Mouse (Mus musculus): ENCODE results near the gene Btbd11. TPM values are rescaled to one million over a fixed set of nuclear protein-coding genes. Genes with fewer than 3 reads are reported as not detected.

The Btbd11 gene
- polyA plus RNA-seq, 1 experiment from 2014 or later, result 10.0 TPM

DNA sequence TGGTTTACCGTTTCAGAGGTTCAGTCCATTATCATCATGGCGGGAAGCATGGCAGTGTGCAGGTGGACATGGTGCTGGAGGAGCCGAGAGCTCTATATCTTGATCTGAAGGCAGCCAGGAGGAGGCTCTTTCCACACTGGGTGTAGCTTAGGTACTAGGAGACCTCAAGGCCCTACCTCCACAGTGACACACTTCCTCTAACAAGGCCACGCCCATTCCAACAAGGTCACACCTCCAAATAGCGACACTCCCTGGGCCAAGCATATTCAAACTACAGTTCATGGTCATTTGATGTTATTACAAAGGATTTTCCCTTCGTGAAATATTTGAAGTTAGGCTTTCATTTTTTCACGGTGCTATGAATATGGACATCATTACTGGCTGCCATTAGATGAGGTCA is 3.6 kb upstream of the Btbd11 start:
- H3K4me3 ChIP-seq, result no peak overlapping the region
- H3K4me2 ChIP-seq (replicated peaks), result no peak overlapping the region
- H3K4me1 ChIP-seq, result peaks cover 18% of the 10 kb centered on the region
- no peak overlapping the region for H3K27ac ChIP-seq (replicated peaks)
- H3K9ac ChIP-seq (replicated peaks), result no peak overlapping the region
- no peak for ATAC-seq (ENCODE audit: low FRiP score, low read depth)
- 89% methylated on average over 7 of the region's 7 CpGs for WGBS
- H3K36me3 ChIP-seq, result no peaks in the 10 kb centered on the region
- no peaks in the 10 kb centered on the region for H3K9me3 ChIP-seq
- peaks cover 12% of the 10 kb centered on the region for H3K27me3 ChIP-seq

GRCm38 (mm10) chr10:85387219-85388070 is 831 bp downstream of the Btbd11 start:
- ATAC-seq (ENCODE audit: low FRiP score, low read depth), result peak; percentile 31
- no peaks in the 10 kb centered on the region for H3K9me3 ChIP-seq
- peak overlapping the region; percentile 100 for H3K4me2 ChIP-seq (replicated peaks)
- H3K27me3 ChIP-seq, result peaks cover 26% of the 10 kb centered on the region
- H3K36me3 ChIP-seq, result no peaks in the 10 kb centered on the region
- peak overlapping the region; percentile 69 for H3K4me3 ChIP-seq
- WGBS, result under 1% methylated on average over 78 of the region's 78 CpGs
- H3K27ac ChIP-seq (replicated peaks), result peak overlapping the region; percentile 75; the same call in 1 of the 2 replicates
- H3K4me1 ChIP-seq, result peaks cover 40% of the 10 kb centered on the region
- H3K9ac ChIP-seq (replicated peaks), result peak overlapping the region; percentile 71

DNA sequence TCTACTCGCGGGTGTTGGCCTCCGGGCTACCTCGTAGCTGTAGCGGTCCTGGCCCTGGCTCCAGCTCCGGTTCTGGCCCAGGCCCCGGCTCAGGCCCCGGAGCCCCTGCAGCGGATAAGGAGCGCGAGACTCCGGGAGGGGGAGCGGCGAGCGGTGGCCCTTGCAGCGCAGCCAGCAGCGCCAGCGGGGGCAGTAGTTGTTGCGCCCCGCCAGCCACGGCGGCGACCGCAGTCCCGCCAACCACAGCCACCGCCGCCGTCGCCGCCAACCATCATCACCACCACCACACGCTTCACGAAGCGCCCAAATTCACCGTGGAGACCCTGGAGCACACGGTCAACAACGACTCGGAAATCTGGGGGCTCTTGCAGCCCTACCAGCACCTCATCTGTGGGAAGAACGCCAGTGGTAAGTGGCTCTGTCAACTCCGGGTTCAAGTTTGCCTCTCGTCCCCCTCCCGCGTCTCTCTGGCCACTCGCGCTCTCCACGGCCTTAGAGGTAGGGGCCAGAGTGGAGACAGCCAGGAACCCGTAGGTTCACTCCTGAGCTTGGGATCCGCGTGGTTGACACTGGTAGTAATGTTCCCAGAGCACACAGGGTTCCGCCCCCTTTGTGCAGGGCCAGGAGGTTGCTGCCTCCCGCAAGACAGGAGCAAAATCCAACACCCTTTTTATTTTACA is 1.6 kb downstream of the Btbd11 start:
- Histone ChIP-seq H3K9me3 (no peaks in the 10 kb centered on the region), H3K9ac (replicated peaks) (peak overlapping the region; percentile 71), H3K4me1 (peaks cover 40% of the 10 kb centered on the region), H3K4me3 (peak overlapping the region; percentile 69), H3K27ac (replicated peaks) (no peak overlapping the region), H3K36me3 (no peaks in the 10 kb centered on the region), H3K4me2 (replicated peaks) (peak overlapping the region; percentile 100), H3K27me3 (peaks cover 26% of the 10 kb centered on the region)
- 1% methylated on average over 46 of the region's 50 CpGs for WGBS
- peak; percentile 2; the same call in 1 of the 2 replicates for ATAC-seq (ENCODE audit: low FRiP score, low read depth)

DNA sequence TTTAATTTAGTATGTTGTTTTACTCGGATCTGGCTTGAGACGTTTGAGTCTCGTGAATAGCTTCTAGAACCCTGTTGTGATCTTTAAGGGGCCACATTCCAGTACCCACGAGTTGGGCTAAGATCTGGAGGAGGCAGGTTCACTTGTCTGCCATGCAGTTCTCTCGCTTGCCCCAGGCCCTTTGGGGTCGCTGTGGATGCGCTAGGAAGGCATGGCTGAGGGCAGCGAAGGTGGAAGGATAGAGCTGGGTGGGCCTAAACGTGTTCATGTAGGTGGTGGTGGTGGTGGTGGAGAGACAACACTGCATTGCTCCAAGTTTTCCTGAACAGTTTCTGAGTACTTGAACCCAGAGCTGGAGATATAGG is 2.1 kb downstream of the Btbd11 start:
- WGBS, result under 1% methylated on average over 9 of the region's 9 CpGs
- H3K4me3 ChIP-seq, result peak overlapping the region; percentile 69
- H3K36me3 ChIP-seq, result no peaks in the 10 kb centered on the region
- peaks cover 26% of the 10 kb centered on the region for H3K27me3 ChIP-seq
- no peak overlapping the region for H3K9ac ChIP-seq (replicated peaks)
- ATAC-seq (ENCODE audit: low FRiP score, low read depth), result no peak
- no peak overlapping the region for H3K27ac ChIP-seq (replicated peaks)
- no peaks in the 10 kb centered on the region for H3K9me3 ChIP-seq
- H3K4me1 ChIP-seq, result peaks cover 40% of the 10 kb centered on the region
- H3K4me2 ChIP-seq (replicated peaks), result peak overlapping the region; percentile 100

- Histone ChIP-seq H3K9ac (replicated peaks) (peak overlapping the region; percentile 20; the same call in 1 of the 2 replicates), H3K9me3 (no peaks in the 10 kb centered on the region), H3K36me3 (no peaks in the 10 kb centered on the region), H3K4me1 (peaks cover 43% of the 10 kb centered on the region), H3K27me3 (peaks cover 20% of the 10 kb centered on the region), H3K4me2 (replicated peaks) (peak overlapping the region; percentile 100), H3K4me3 (peak overlapping the region; percentile 69), H3K27ac (replicated peaks) (no peak overlapping the region)
- no peak for ATAC-seq (ENCODE audit: low FRiP score, low read depth)
- 51% methylated on average over 23 of the region's 23 CpGs for WGBS
Measured at GRCm38 (mm10) chr10:85389286-85390139, 2.9 kb downstream of the Btbd11 start.

DNA sequence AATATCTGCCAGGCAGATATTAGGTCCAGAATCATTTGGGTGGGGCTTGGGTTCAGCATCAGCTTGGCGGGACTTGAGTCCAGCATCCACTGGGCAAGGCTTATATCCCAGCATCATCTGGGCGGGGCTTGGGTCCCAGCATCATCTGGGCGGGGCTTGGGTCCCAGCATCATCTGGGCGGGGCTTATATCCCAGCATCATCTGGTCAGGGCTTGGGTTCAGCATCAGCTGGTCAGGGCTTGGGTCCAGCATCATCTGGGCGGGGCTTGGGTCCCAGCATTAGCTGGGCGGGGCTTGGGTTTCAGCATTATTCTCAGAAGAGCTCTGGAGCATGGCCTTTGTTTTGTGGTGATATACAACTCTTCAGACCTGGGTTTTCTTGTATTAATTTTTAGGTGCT is 6.4 kb downstream of the Btbd11 start:
- no peak overlapping the region for H3K4me3 ChIP-seq
- H3K36me3 ChIP-seq, result no peaks in the 10 kb centered on the region
- no peak overlapping the region for H3K4me2 ChIP-seq (replicated peaks)
- ATAC-seq (ENCODE audit: low FRiP score, low read depth), result no peak
- H3K27me3 ChIP-seq, result peaks cover 14% of the 10 kb centered on the region
- no peak overlapping the region for H3K9ac ChIP-seq (replicated peaks)
- peaks cover 35% of the 10 kb centered on the region for H3K4me1 ChIP-seq
- no peaks in the 10 kb centered on the region for H3K9me3 ChIP-seq
- no peak overlapping the region for H3K27ac ChIP-seq (replicated peaks)
- 52% methylated on average over 6 of the region's 6 CpGs for WGBS

DNA sequence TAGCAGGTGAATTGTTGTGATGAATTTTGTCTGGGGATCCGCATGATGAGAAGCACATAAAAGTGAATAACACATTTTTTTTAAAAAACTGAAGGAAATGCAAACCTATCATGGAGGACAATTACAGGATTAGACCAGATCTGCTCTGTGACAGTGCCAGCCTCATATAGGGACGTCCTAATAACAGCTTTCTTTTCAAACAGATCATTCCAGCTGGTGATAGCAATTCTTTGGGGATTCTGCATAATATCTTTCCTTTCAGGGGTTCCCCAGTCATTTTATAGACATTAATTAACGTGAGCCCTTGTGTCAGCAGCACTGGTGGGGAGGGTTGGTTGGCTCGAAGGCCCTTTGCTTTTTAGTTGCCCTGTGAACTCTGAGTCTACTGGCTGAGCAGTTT is 7.9 kb downstream of the Btbd11 start:
- Histone ChIP-seq H3K4me1 (peaks cover 21% of the 10 kb centered on the region), H3K27ac (replicated peaks) (0 out of 2 replicates have a peak overlapping the region, but pooled peaks have one; percentile 31), H3K9me3 (no peaks in the 10 kb centered on the region), H3K36me3 (no peaks in the 10 kb centered on the region), H3K4me3 (no peak overlapping the region), H3K9ac (replicated peaks) (no peak overlapping the region), H3K4me2 (replicated peaks) (no peak overlapping the region), H3K27me3 (0 out of 2 replicates have a peak, but pooled peaks cover under 1% of the 10 kb centered on the region)
- no peak for ATAC-seq (ENCODE audit: low FRiP score, low read depth)
- WGBS, result 39% methylated on average over 4 of the region's 4 CpGs

- Histone ChIP-seq H3K9ac (replicated peaks) (no peak overlapping the region), H3K36me3 (no peaks in the 10 kb centered on the region), H3K27ac (replicated peaks) (no peak overlapping the region), H3K27me3 (no peaks in the 10 kb centered on the region), H3K4me1 (no peaks in the 10 kb centered on the region), H3K9me3 (no peaks in the 10 kb centered on the region), H3K4me2 (replicated peaks) (no peak overlapping the region), H3K4me3 (no peak overlapping the region)
- no peak for ATAC-seq (ENCODE audit: low FRiP score, low read depth)
- 92% methylated on average over 3 of the region's 3 CpGs for WGBS
Measured at GRCm38 (mm10) chr10:85411120-85411519, 24.5 kb downstream of the Btbd11 start.

GRCm38 (mm10) chr10:85420851-85421628 is 34.4 kb downstream of the Btbd11 start:
- no peak overlapping the region for H3K4me2 ChIP-seq (replicated peaks)
- WGBS, result 51% methylated on average over 15 of the region's 15 CpGs
- peaks cover 11% of the 10 kb centered on the region; the same call in 1 of the 2 replicates for H3K4me1 ChIP-seq
- H3K4me3 ChIP-seq, result no peak overlapping the region
- H3K9me3 ChIP-seq, result no peaks in the 10 kb centered on the region
- H3K36me3 ChIP-seq, result no peaks in the 10 kb centered on the region
- H3K27ac ChIP-seq (replicated peaks), result peak overlapping the region; percentile 56
- no peak overlapping the region for H3K9ac ChIP-seq (replicated peaks)
- peak; percentile 85 for ATAC-seq (ENCODE audit: low FRiP score, low read depth)
- H3K27me3 ChIP-seq, result no peaks in the 10 kb centered on the region

- no peaks in the 10 kb centered on the region for H3K9me3 ChIP-seq
- H3K4me1 ChIP-seq, result peaks cover 11% of the 10 kb centered on the region; the same call in 1 of the 2 replicates
- H3K9ac ChIP-seq (replicated peaks), result no peak overlapping the region
- ATAC-seq (ENCODE audit: low FRiP score, low read depth), result peak; percentile 69
- H3K4me2 ChIP-seq (replicated peaks), result no peak overlapping the region
- H3K27me3 ChIP-seq, result no peaks in the 10 kb centered on the region
- WGBS, result 46% methylated on average over 4 of the region's 4 CpGs
- H3K4me3 ChIP-seq, result no peak overlapping the region
- peak overlapping the region; percentile 56 for H3K27ac ChIP-seq (replicated peaks)
- no peaks in the 10 kb centered on the region for H3K36me3 ChIP-seq
Measured at GRCm38 (mm10) chr10:85421629-85422012, 35.0 kb downstream of the Btbd11 start.

- Histone ChIP-seq H3K9me3 (no peaks in the 10 kb centered on the region), H3K4me3 (no peak overlapping the region), H3K27me3 (no peaks in the 10 kb centered on the region), H3K27ac (replicated peaks) (no peak overlapping the region), H3K4me2 (replicated peaks) (no peak overlapping the region), H3K4me1 (peaks cover 11% of the 10 kb centered on the region; the same call in 1 of the 2 replicates), H3K9ac (replicated peaks) (no peak overlapping the region), H3K36me3 (no peaks in the 10 kb centered on the region)
- ATAC-seq (ENCODE audit: low FRiP score, low read depth), result no peak
- WGBS, result 64% methylated on average over 2 of the region's 2 CpGs
Measured at GRCm38 (mm10) chr10:85425756-85426155, 39.1 kb downstream of the Btbd11 start.

All from midbrain, embryonic 12.5 days (tissue).